Mouse (Mus musculus) naive thymus-derived CD4-positive, alpha-beta T cell, adult 2 months (primary cell): Measurements from ENCODE around the gene Daw1.

Source experiments
- DNase-seq: peaks from one replicate; pipeline ENCODE4 v3.0.0-alpha.2; 2011; ENCODE audit warnings: low read depth

The Daw1 gene

DNA sequence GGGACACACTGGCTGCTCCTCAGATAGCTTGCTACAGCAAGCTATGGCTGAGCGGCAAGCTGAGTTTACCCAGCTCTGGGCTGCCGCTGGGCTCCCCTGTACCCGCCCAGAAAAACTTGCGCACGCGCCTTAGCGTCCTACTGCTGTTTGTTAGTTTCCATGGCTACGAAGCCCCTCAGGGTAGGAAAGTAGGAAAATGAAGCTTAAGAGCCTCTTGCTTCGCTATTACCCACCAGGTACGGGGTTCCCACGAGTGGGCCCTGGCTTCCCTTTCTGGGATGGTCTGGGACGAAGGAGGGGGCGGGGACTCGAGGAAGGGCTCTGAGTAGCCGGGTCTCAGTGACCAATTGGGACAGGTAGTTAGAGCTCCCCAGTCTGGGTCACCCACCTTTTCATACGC is at the start of gene Daw1:
TSS of gene Daw1 (plus strand) at position 150 of the 400 bp plus-strand sequence.
- DNase-seq: no peak

DNA sequence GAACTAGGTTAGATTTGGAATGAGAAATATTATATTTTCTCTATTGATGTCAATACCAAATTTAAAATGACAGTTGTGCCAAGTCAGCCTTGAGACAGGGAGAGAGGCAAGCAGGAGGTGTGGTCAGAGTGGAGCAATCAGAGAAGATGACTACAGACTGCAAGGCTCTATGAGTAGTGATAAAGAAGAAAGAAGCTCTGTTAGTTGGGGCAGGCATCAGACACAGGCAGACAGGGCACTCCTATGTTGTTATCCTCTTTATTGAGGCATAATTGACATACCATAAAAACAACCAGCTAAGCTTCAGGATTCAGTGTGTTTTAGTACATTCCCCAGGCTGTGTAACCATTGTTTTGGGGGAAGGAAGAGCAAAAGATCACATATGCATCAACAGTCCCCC is 48.6 kb upstream of the Daw1 start:
- DNase-seq: no peak

DNA sequence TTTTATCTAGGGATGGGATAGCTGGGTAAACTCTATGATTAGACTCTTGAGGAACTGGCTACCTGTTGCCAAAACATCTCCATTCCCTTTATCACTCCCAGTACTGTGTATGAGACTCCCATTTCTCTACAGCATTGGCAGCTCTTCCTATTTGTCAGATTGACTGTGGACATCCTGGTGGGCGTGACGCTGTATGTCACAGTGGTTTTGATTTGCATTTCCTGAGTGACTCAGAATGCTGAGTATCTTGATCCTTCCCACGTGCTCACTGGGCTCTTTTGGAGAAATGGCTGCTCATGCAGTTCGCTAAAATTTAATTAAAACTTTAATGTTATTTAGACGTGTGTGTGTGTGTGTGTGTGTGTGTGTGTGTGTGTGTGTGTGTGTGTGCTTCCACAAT is 47.8 kb upstream of the Daw1 start:
- no peak for DNase-seq

DNA sequence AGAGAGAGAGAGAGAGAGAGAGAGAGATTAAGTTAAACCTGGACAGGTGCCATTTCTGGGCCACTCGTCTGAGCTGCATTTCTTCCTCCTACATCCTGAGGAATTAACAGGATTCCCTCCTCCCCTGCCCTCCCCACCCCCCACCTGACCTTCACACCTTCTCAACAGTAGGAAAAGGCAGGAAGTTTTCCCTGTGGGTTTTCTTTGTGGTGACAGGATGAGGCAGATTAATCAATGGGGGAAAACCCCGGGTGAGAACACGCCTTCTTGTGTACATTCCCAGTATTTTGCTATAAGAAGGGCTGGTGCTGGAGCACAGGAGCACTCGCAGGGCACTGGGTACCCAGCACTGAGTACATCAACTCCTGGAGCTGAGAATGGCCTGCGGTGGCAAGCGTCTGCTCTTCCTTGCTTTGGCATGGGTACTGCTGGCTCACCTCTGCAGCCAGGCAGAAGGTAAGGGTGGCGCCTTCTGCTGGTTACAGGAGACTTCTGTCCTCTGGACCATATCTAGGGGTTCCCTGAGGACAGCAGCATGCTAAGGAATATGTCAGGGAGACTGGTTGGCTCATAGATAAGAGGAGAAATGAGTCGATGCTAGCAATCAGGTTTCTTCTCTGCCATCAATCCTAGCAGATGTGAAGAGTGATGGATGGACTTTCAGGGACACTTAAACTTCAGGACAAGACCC is 43.0 kb upstream of the Daw1 start, which contains the start of gene Ccl20:
TSS of gene Ccl20 (plus strand) at position 320 of the 691 bp plus-strand sequence.
- DNase-seq: no peak

DNA sequence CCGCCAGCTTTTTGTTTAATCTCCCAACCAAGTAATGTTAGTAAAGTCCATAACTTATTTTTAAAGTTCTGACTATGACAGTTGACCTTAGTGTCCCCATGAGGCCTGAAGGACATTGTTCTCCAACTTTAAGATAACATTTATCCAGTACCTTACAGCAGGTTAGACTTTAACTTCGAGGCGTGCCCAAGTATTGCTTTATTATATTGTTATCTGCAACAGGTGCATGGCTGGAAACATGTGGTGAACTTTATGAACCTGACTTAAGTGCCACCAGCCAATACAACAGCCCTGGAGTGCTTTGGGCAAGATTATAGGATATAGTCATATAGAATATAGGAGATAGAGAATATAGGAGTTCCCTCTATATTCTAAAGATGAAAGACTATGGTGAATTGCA is 42.3 kb upstream of the Daw1 start:
- no peak for DNase-seq

DNA sequence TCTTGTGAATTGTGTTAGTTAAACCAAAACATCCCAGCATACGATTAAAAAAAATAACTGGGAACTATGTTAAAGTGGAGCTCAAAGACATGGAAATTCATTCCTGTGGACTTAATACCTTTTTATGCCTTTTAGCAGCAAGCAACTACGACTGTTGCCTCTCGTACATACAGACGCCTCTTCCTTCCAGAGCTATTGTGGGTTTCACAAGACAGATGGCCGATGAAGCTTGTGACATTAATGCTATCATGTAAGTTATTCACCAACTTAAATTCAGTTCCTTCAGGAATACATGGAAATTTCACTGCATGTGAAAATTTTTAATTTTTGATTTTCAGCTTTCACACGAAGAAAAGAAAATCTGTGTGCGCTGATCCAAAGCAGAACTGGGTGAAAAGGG is 41.9 kb upstream of the Daw1 start:
- DNase-seq: no peak

DNA sequence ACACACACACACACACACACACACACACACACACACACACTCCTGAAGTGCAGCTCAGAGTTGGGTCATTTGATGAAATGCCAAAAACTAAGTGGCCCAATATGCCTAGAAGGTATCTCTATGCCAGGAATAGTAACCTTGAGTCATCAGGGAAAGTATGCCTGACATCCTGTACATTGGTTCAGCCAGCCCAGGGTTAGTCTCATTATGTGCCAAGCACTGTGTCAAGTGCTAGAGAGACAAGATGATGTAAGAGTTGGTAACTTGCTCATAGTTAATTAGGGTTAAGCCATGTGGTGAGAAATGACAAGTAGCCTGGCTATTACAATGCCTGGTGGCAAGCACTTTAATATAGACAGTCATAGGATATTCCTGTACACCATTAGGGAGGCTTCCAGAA is 39.6 kb upstream of the Daw1 start:
- DNase-seq: no peak

DNA sequence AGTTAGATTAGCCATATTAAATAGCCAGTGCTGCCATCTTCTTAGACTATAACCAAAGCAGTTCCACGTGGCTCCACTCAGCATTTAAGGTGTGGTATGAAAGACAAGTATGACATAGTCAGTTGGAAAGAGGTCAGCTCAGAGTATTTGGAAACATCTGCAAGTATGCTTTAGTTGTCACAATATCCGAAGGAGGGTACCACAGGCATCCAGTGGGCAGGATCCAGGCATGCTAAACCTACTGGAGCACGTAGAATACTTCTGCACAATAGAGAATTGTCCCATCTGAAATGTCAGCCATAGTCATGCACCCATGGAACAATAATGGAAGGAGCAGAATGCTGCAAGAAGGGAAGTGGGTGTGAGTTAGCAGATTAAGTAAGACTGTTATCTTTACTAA is 39.2 kb upstream of the Daw1 start:
- no peak for DNase-seq

DNA sequence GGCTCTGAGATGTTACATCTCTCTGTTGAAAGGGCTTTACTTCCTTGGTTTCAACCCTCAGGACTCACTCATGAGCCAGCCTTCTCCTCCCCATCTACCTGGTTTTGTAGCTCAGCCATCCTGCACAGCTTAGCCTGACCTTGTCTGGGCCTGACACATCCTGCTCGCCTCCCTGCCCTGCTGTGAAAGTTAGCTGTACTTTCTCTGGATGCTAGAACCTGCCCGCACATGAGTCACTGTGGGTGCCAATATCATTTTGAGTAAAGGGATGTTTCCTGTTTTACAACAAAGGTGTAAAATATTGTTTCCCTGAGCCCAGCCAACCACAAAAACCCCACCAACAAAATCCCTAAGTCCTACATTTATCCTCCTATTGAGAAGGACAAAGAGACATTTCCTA is 36.4 kb upstream of the Daw1 start:
- no peak for DNase-seq

DNA sequence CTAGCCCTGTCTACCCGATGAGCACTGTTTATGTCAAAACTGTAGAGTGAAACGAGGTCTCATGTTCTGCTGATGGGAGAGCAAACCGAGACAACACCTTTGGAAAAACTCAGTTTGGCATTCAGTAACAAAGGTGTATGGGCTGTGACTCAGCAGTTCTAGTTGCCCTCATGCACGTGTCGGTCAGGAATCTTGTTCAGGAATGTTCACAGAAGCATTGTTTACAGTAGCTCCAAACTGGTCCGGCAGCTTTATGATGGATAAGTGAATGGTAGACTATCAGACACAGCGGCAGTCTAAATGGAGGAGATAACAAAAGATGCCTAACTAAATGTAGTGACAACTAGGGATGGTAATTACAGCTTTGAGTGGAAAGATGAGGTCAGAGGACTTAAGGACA is 23.7 kb upstream of the Daw1 start:
- no peak for DNase-seq

DNA sequence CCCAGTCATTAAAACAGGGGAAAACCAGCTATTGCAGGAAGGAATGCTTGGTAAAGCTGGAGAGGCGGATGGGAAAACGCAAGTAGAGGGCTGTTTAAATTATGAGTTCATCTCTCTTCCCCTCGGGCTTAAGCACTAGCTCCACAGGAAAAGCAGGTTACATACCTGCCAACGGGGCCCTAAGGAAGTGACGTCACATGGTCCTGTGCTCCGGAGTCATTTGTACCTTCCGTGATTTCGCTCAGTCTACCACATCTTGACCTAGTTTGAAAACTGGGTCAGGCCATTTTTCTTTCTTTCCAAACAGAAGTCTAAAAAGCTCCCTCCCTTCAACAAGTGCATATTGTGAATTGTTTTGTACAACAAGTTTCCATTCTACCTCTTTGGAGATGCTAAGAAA is 21.7 kb upstream of the Daw1 start:
- DNase-seq: no peak

DNA sequence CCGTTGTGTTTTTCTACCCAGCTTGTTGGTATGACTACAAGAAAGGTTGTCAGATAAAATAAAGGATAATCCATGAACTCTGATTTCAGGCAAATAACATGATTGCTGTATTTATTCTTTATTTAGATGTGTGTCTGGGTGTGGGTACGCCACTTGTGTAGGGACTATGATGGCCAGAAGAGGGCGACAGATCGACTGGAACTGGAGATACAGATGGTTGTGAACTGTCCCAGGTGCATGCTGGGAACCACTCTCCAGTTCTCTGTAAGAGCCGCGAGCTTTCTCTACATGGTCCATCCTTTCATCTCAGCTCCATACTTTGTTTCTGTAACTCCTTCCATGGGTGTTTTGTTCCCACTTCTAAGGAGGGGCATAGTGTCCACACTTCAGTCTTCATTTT is 20.8 kb upstream of the Daw1 start:
- DNase-seq: no peak

DNA sequence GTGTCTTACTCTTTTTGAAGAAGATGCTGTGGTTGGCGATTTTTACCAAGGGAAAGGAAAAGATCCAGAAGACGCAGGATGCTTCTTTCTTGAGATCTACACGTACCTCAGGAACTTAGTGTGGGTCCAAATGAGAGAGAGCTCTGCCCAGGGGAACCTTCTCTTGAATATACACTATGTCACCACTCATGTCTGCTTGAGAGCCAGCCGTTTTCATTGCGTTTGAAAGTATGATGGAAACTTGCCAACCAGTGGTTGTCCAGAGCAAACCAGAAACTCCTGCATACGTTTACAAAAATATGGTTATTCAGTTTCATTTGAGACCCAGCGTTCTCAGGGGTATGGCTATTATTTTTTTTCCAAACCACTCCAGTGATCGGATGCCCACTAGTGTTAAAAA is 18.0 kb upstream of the Daw1 start:
- DNase-seq: no peak

DNA sequence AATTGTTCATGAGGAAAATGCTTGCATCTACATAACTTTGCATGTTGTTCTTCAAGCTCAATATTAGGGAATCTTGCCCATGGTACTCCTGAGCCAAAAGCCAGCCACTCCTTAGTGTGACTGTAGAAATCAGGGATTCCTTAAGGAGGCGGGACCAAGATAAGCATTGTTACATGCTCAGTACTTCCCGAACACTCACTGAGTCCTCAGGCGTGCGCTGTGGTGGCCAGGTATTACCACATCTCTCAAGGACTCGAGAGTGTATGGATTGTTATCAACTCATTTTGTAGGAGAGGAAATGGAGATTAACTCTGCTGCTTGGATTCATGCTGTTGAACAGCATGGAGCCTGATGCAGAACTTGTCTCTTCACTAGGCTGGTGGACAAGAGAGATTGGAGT is 17.5 kb upstream of the Daw1 start:
- DNase-seq: no peak

DNA sequence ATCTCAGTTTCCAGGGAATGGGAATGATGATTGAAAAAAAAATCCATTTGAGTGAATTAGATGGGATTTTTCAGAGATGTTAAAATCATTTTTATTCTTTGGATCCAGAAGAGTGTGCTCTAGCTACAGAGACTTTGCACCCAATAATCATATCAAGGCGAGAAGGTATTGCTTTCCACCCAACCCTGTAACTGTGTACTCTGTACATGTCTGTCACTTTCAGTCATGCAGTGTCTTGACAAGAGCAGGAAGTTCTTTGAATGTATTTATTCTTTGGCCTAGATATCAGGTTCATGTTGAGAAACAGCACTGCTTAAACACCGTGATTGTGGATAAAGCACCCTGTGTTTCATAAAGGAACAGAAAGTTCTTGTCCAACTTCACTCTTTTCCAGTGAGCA is 13.0 kb upstream of the Daw1 start:
- DNase-seq: no peak

DNA sequence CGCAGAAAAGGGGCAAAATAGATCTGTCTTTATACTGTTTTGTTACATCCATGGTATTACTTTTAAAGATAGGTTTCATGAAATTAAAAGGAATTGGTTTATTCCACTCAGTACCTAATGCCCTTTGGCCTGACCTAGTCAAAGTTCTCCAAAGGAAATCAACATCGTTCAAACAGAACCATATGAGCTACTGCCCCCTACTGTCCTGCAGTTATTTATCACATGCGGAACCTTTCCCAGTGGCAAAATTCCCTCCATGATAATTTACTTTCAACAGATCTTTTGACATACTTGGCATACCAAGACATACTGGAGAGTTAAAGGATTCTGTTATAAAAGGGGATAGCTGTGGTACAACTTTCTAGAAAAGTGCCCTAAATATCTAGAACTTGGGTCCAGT is 9.3 kb upstream of the Daw1 start:
- DNase-seq: no peak

DNA sequence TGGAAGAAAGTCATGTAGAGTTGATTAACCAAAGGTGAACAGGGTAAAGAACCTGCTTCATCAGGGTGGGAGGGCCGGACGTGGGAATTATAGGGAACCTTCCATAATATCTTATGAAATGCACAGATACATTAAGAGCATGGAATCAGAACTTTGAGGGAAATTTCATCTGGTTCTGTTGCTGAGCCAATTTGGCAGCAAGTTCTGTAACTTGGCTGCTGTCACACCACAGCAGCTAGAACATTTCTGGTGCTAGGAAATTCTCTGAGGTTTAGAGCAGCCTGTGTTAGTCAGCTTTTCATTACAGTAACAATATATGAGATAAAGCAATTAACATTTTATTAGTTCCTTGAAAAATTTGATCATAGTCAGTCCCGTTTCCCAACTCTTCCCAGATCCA is 6.6 kb upstream of the Daw1 start:
- DNase-seq: no peak

DNA sequence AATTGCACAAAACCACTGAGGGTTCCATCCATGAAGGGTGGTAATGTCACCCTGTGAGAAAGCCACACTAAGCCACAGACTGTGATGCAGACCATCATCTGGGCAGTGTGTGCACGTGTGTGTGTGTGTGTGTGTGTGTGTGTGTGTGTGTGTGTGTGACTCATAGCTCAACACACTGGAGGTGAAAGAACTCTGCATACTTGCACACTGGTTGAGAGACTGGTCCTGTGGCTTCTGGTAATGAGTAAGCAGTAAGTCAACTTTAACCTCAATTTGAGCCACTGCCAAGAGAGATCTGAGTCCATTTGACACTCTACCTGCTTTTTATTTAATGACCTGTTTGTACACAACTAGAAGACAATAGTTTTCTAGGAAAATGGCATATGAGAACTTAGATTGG is 2.7 kb upstream of the Daw1 start:
- no peak for DNase-seq

DNA sequence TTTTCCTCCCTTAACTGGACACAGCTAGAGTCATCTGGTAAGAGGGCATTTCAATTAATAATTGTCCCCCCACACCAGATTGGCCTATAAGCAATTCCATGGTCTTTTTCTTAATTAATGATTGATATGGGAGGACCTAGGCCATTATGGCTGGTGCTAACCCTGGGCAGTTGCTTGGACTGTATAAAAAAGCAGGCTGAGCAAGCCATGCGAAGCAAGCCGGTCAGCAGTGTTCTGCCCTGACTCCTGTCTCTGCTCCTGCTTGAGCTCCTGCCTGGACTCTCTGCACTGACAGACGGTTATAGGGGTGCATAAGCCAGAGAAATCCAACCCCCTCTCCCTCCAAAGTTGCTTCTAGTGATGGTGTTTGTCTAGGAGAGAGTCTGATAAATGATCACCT is 2.1 kb downstream of the Daw1 start:
- DNase-seq: no peak

DNA sequence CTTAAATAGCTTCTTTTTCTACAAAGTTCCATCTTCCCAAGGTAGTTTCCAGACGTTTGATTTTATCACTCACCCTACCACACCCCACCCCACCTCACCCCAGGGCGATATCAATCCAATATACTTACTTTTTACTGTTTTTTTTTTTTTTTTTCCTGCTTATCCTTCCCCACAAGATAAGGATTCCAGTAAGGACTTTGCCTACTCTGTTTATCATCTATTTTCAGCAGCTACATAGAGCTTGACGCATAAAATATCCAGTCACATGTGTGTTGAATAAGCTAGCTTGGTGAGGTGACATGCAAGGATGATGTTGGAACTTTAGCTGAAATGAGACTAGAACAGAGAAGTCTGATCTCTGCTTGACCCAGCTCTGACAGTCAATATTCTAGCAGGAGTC is 4.5 kb downstream of the Daw1 start:
- no peak for DNase-seq

DNA sequence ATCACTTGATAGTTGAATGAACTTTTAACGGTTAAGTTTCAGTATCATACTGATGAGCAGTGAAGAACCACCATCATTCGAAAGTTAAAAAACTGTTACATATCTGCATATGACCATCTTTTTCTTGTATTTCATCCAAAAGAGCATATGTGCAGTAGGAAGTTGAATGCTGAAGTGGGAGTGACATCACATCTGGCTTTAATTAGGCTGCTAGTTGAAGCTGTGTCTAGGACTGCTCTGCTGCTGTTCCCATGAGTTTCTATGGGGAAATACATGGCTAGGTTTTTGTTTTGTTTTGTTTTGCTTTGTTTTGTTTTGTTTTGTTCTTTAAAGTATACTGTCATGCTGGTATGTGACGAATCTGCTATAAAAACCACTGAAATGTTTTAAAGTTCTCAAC is 9.6 kb downstream of the Daw1 start:
- no peak for DNase-seq

DNA sequence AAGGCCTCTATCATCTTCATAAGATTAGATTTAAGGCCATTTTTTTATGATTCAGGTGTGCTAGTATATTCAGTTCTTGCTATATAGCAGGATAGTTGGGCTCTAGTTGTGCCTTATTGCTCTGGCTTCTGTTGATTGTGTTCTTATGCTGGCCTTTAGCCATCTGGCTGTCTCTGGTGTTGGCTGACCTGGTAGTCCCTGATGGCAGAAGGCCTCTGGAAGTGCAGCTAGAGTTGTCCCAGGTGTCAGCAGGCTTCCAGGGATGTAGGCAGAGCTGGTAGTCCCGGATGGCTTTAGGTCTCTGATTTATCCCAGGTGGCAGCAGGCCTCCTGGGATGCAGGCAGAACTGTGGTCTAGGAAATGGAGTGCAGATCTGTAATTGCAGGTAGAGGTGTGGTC is 16.4 kb downstream of the Daw1 start:
- DNase-seq: no peak

DNA sequence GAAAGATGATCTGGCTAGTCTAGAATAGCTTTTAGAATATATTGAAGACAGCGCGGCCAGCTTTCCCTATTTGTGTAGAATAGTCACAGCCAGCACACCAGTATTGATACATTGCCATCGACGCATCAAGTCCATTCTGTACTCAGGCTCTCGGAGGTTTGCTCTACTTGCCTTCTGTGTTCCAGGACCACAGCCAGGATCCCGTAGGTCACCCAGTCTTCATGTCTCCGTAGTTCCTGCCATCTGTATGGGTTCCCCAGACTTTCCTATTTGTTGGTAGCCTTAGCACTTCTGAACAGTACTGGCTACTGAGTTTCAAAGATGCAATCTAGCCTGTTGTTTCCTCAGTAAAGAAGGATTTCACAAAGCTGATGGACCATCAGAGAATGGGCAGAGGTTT is 20.0 kb downstream of the Daw1 start:
- DNase-seq: no peak

DNA sequence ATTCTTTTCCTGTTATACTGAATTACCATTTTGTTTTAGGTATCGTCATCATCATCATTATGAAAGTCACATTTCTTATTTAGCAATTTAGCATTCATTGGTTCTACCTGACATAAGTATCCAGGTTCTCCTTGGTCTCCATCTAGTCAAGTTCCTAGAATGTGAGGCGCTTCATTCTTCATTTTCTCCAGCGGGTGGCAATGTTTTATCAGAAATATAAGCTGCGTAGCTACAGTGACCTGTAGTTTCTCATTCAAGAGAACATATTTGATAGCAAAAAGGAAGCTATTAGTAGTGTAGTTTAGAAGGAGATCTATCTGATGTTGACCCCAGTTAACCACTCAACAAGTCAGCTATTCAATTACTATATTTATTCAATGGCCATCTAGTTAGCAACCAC is 21.9 kb downstream of the Daw1 start:
- DNase-seq: no peak

DNA sequence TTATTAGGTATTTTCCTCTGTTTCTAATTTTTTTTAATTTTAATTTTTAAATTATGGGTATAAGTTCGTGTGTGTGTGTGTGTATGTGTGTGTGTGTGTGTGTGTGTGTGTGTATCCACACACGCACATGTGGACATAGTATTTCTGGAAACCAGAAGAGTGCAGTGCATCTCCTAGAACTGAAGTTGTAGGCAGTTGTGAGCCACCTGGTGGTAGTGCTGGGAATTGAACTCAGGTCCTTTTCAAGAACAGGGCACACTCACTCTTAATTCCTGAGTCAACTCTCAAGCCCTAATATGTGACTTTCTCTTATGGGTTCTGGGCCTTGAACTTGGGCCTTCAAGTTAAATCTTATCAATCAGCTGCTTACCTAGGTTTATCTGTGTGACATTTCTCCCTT is 27.6 kb downstream of the Daw1 start:
- peak; percentile 12 for DNase-seq
